In genomic region chr5:143301296-143301695, GRCm38 (mm10) we compare ENCODE assay signal across 11 mouse cellular contexts. TPM values are rescaled to one million over a fixed set of nuclear protein-coding genes. Genes with fewer than 3 reads are reported as not detected.
DNase-seq lines count a peak whose midpoint lies in the region; ATAC-seq and TF ChIP-seq lines count a peak whose summit lies in the region.
"Had no signal": no experiment of that assay in that cellular context is flagged by ENCODE, and none has a peak within 500 bp of the region (broad histone marks: within the 10 kb centered on the region; RNA-seq: fewer than 3 reads in every experiment).

No protein-coding gene starts in this region.

- 0 out of 2 replicates have a peak, but pooled peaks have one; percentile 11 for ATAC-seq in frontal cortex, adult (ENCODE audit: low TSS enrichment)
- ATAC-seq in hindbrain, embryonic 13.5 days (ENCODE audit: low FRiP score): no peak

- peaks cover 17% of the 10 kb centered on the region for H3K79me2 ChIP-seq in C2C12 (ENCODE audit: control insufficient read depth, insufficient read depth)

- H3K9ac ChIP-seq in hindbrain, embryonic 13.5 days: no peak overlapping the region
- H3K9ac ChIP-seq: liver, embryonic 13.5 days had no signal

- H3K4me3 ChIP-seq in C2C12 (ENCODE audit: insufficient read depth, poor library complexity, severe bottlenecking): no peak overlapping the region
- H3K4me3 ChIP-seq in hindbrain, embryonic 13.5 days: no peak overlapping the region
- H3K4me3 ChIP-seq: hindbrain, embryonic 10.5 days; liver, embryonic 13.5 days had no signal

- H3K36me3 ChIP-seq in C2C12 (ENCODE audit: control insufficient read depth, insufficient read depth): peaks cover 43% of the 10 kb centered on the region
- H3K36me3 ChIP-seq in hindbrain, embryonic 13.5 days: peaks cover 79% of the 10 kb centered on the region

- peak; percentile 0 for TF ChIP-seq CTCF in C2C12 (IDR thresholded peaks at IDR 0.05; ENCODE audit: control insufficient read depth, insufficient read depth, insufficient read length)
- TF ChIP-seq CTCF in brain, embryonic 14.5 days (IDR thresholded peaks at IDR 0.05; ENCODE audit: borderline replicate concordance, extremely low read depth, insufficient read depth, insufficient read length): peak; percentile 35; the same call in 1 of the 2 replicates

- peaks cover 21% of the 10 kb centered on the region for H3K79me3 ChIP-seq in C2C12 (ENCODE audit: low read depth)

- no peaks in the 10 kb centered on the region for H3K27me3 ChIP-seq in C2C12 (ENCODE audit: control insufficient read depth, insufficient read depth, insufficient read length)
- H3K27me3 ChIP-seq in hindbrain, embryonic 13.5 days: no peaks in the 10 kb centered on the region
- H3K27me3 ChIP-seq: liver, embryonic 13.5 days had no signal

- 88% methylated on average over 8 of the region's 8 CpGs for WGBS in hindbrain, embryonic 13.5 days

- H3ac ChIP-seq in C2C12 (ENCODE audit: control insufficient read depth, insufficient read length, low read depth): no peak overlapping the region

- H3K9me3 ChIP-seq in hindbrain, embryonic 13.5 days: no peaks in the 10 kb centered on the region
- H3K9me3 ChIP-seq: liver, embryonic 13.5 days had no signal

- peaks cover 6% of the 10 kb centered on the region for H3K4me1 ChIP-seq in hindbrain, embryonic 13.5 days (replicated peaks)
- H3K4me1 ChIP-seq: hindbrain, embryonic 10.5 days; liver, embryonic 13.5 days had no signal

- no peak for DNase-seq in frontal cortex, adult 2 months (ENCODE audit: extremely low spot score in 1 of 2, low spot score in 1 of 2)
- DNase-seq in layer of hippocampus, postnatal 10 days (ENCODE audit: low spot score in 2 of 2): peak; percentile 51 to 59
- DNase-seq in layer of hippocampus, adult 11-12 months (ENCODE audit: low spot score): no peak
- no peak for DNase-seq in brain, embryonic 14.5 days (ENCODE audit: low read depth)
- no peak for DNase-seq in spleen, adult 12 weeks (ENCODE audit: low spot score)
- DNase-seq: adrenal gland, adult 2 months; liver, embryonic 13.5 days had no signal

- H3K27ac ChIP-seq in hindbrain, embryonic 13.5 days: no peak overlapping the region
- H3K27ac ChIP-seq: hindbrain, embryonic 10.5 days; liver, embryonic 13.5 days had no signal

- TF ChIP-seq POLR2A in brain, embryonic 14.5 days (IDR thresholded peaks at IDR 0.05; ENCODE audit: borderline replicate concordance, extremely low read depth, insufficient read depth, insufficient read length, poor library complexity, severe bottlenecking): no peak

- no peak overlapping the region for H3K4me2 ChIP-seq in hindbrain, embryonic 13.5 days
- H3K4me2 ChIP-seq: liver, embryonic 13.5 days had no signal

TF ChIP-seq in C2C12, 6 proteins besides CTCF, POLR2A, EP300 and RAD21:
- TF ChIP-seq MYOG (IDR thresholded peaks at IDR 0.05; ENCODE audit: control insufficient read depth, extremely low read depth, insufficient read length) (no peak), CEBPB (IDR thresholded peaks at IDR 0.05; ENCODE audit: low read depth) (no peak)

RNA-seq across cellular contexts. Expression of gene Zfp853, which starts 7.9 kb away (rescaled TPM):
- polyA plus RNA-seq in frontal cortex, adult 2 months (2012; rRNA removed): 8.8 TPM in 2 replicates
- total RNA-seq in layer of hippocampus, postnatal 10 days (2021): 1 to 10 TPM; 9.4 to 9.9 TPM
- polyA plus RNA-seq in C2C12 (2012; fragmentation: generic; extraction: Trizol): not detected
- polyA plus RNA-seq in brain, embryonic 14.5 days (2012; rRNA removed): 1.9 and 3.8 TPM in 2 replicates
- 0.18 TPM in 1 of 2 replicates, not detected in the other for polyA plus RNA-seq in hindbrain, embryonic 13.5 days (2015; fragmentation: Nextera tagmentation; extraction: Ambion mirVana)
- polyA plus RNA-seq: hindbrain, embryonic 10.5 days; liver, embryonic 13.5 days had no signal

RNA-seq across cellular contexts. Expression of gene E130309D02Rik, which starts 13.9 kb away (rescaled TPM):
- polyA plus RNA-seq in frontal cortex, adult 2 months (2012; rRNA removed): 16.9 and 17.0 TPM in 2 replicates
- total RNA-seq in layer of hippocampus, postnatal 10 days (2021): 10 to 100 TPM; 22.5 to 22.8 TPM
- polyA plus RNA-seq in C2C12 (2012; fragmentation: generic; extraction: Trizol): 29.6 TPM
- 33.1 and 33.9 TPM in 2 replicates for polyA plus RNA-seq in brain, embryonic 14.5 days (2012; rRNA removed)
- 34.8 and 36.2 TPM in 2 replicates for polyA plus RNA-seq in hindbrain, embryonic 13.5 days (2015; fragmentation: Nextera tagmentation; extraction: Ambion mirVana)

RNA-seq across cellular contexts. Expression of gene Zdhhc4, which starts 27.8 kb away (rescaled TPM):
- 68.2 and 75.4 TPM in 2 replicates for polyA plus RNA-seq in frontal cortex, adult 2 months (2012; rRNA removed)
- total RNA-seq in layer of hippocampus, postnatal 10 days (2021): 10 to 100 TPM; 48.0 to 51.5 TPM
- 48.7 TPM for polyA plus RNA-seq in C2C12 (2012; fragmentation: generic; extraction: Trizol)
- polyA plus RNA-seq in brain, embryonic 14.5 days (2012; rRNA removed): 70.3 and 76.3 TPM in 2 replicates
- 75.4 and 82.7 TPM in 2 replicates for polyA plus RNA-seq in hindbrain, embryonic 13.5 days (2015; fragmentation: Nextera tagmentation; extraction: Ambion mirVana)

RNA-seq across cellular contexts. Expression of gene Zfp316, which starts 31.5 kb away (rescaled TPM):
- polyA plus RNA-seq in frontal cortex, adult 2 months (2012; rRNA removed): 14.9 and 15.7 TPM in 2 replicates
- total RNA-seq in layer of hippocampus, postnatal 10 days (2021): 10 to 100 TPM; 21.8 to 24.4 TPM
- polyA plus RNA-seq in C2C12 (2012; fragmentation: generic; extraction: Trizol): 3.8 TPM
- 19.4 and 31.7 TPM in 2 replicates for polyA plus RNA-seq in brain, embryonic 14.5 days (2012; rRNA removed)
- 9.0 and 9.4 TPM in 2 replicates for polyA plus RNA-seq in hindbrain, embryonic 13.5 days (2015; fragmentation: Nextera tagmentation; extraction: Ambion mirVana)

RNA-seq across cellular contexts. Expression of gene Grid2ip, which starts 55.8 kb away (rescaled TPM):
- polyA plus RNA-seq in frontal cortex, adult 2 months (2012; rRNA removed): 6.2 and 7.5 TPM in 2 replicates
- 1 to 10 TPM; 3.4 to 4.9 TPM for total RNA-seq in layer of hippocampus, postnatal 10 days (2021)
- not detected for polyA plus RNA-seq in C2C12 (2012; fragmentation: generic; extraction: Trizol)
- polyA plus RNA-seq in brain, embryonic 14.5 days (2012; rRNA removed): 1.4 and 1.9 TPM in 2 replicates
- polyA plus RNA-seq in hindbrain, embryonic 13.5 days (2015; fragmentation: Nextera tagmentation; extraction: Ambion mirVana): 0.45 and 0.47 TPM in 2 replicates
- polyA plus RNA-seq: liver, embryonic 13.5 days had no signal

Comparison
In these comparisons a context has a peak if more than half of its experiments do, and no peak if none do; other contexts are left out.
1. DNase-seq: peak in layer of hippocampus, postnatal 10 days (2 of 2); none in frontal cortex, adult 2 months (0 of 2), layer of hippocampus, adult 11-12 months (single experiment), brain, embryonic 14.5 days (single experiment) and spleen, adult 12 weeks (single experiment).